Mouse (Mus musculus) embryo, embryonic 10 days (tissue): ENCODE measurements around the gene Vmn1r212.
"Not testable (repeated sequence)": the region's sequence is repeated elsewhere in the genome, so short reads cannot be mapped to it uniquely, and the experiment has no call there.

Source experiments
- DNase-seq: peaks from one replicate; pipeline ENCODE4 v3.0.0-alpha.2; 2015; ENCODE audit warnings: low spot score

The Vmn1r212 gene

DNA sequence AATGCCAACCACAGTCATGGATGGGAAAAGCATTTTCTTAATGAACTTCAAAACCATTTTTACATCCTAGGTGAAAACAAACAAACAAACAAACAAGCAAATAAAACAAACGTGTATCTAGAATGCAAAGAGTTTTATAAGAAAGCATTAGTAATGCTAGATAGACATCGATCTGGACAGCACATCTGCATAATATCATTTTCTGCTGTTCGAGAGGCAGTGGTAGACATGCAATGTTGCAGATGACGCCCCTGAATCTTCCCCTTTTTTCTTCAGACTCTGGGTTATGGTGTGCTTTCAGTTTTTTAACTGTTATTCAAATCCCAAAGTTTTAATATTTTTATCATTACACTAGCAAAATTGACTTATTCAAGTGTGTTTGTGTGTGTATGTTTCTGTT lies at the start of gene Vmn1r212:
Vmn1r212 (minus strand) TSS at position 101 of the 400 bp plus-strand sequence.
- DNase-seq = no peak

GRCm38 (mm10) chr13:22879257-22879656 lies 4.7 kb downstream of the Vmn1r212 start:
- no peak for DNase-seq

DNA sequence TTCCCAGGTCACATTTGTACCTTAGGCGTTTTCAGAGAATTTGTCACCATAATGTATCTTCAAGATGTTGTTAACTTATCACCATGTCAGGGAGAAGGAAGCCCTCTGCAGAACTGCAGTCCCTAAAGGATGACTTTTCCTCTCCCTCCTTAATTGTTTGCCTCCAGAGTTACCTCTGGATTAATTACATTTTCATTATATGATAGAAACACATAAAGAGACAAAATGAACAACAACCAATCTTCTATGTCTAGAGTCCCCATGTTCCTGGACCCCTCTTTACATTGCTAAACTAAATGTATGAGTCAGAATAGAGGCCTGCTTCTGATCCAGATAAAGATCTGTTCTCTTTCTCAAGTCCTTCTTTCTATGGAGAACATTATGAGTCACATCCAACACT lies 26.5 kb downstream of the Vmn1r212 start, which contains the start of gene Vmn1r211:
Vmn1r211 (minus strand) TSS at position 101 of the 400 bp plus-strand sequence.
- DNase-seq = no peak

DNA sequence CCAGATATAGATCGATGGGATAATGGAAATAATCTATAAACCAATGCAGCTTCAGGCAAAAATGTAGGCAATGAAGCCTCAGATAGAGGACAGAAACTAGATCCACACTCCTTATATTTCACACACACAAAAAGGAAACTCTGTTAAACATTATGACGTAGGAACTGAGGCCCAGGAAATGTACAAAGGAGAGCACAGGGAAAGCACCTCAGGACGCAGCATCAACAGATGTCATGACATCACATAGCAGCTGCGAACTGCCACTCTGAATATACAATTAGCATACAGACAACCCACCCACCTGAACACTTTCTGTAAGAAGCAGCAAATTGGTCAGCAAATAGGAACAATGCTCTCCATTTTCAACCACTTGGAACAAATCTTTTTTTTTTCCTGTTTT lies 29.2 kb downstream of the Vmn1r212 start:
- no peak for DNase-seq

- no peak for DNase-seq
These were observed 37.2 kb downstream of the Vmn1r212 start for GRCm38 (mm10) chr13:22846798-22847197.

- DNase-seq = not testable (repeated sequence)
These were observed 39.7 kb downstream of the Vmn1r212 start for GRCm38 (mm10) chr13:22844304-22844703.
